Mouse (Mus musculus) ES-Bruce4 (cell line): ENCODE measurements at regions not wholly inside any gene's neighbourhood (a gene's known extent, or its start where the extent isn't known, plus 50 kb on each side); places are given as distances from the start of the nearest gene placed in this dataset.
A peak's percentile ranks its signal among the peaks of the same experiment; 100 is the strongest.

ENCODE experiments used
- H3K27ac ChIP-seq: 2 replicates; pipeline ENCODE4 v1.5.1; 2012; ENCODE audit warnings: low read length, inconsistent platforms; ENCODE audit not compliant: insufficient read depth
- H3K27me3 ChIP-seq: 2 replicates; pipeline ENCODE4 v1.6.1; 2012; ENCODE audit warnings: mild to moderate bottlenecking, low read length, inconsistent platforms; ENCODE audit not compliant: control insufficient read depth, poor library complexity, insufficient read depth, severe bottlenecking
- H3K36me3 ChIP-seq: 2 replicates; pipeline ENCODE4 v1.6.1; 2012; ENCODE audit warnings: inconsistent platforms, mild to moderate bottlenecking, low read length, moderate library complexity; ENCODE audit not compliant: control insufficient read depth, poor library complexity, insufficient read depth, severe bottlenecking
- H3K4me1 ChIP-seq: one replicate; pipeline ENCODE4 v1.8.1; 2011; ENCODE audit warnings: low read length; ENCODE audit not compliant: control insufficient read depth, insufficient read depth
- H3K4me3 ChIP-seq: 2 replicates; pipeline ENCODE4 v1.5.1; 2011; ENCODE audit warnings: low read depth, mild to moderate bottlenecking, low read length
- H3K9ac ChIP-seq: 2 replicates; pipeline ENCODE4 v1.6.1; 2012; ENCODE audit warnings: low read depth, mild to moderate bottlenecking, inconsistent platforms; ENCODE audit not compliant: poor library complexity, severe bottlenecking
- H3K9me3 ChIP-seq: replicated peaks from 2 replicates; pipeline ENCODE4 v1.6.1; 2012; ENCODE audit warnings: mild to moderate bottlenecking, low read length, inconsistent platforms; ENCODE audit not compliant: control insufficient read depth, poor library complexity, insufficient read depth, severe bottlenecking
- CTCF ChIP-seq: IDR thresholded peaks from one replicate; pipeline ENCODE4 v1.8.1; 2011; ENCODE audit warnings: low read depth, low read length
- EP300 ChIP-seq: IDR thresholded peaks from 2 replicates; pipeline ENCODE4 v1.6.1; 2011; ENCODE audit warnings: low read depth, low read length; ENCODE audit not compliant: insufficient read depth
- POLR2A ChIP-seq: IDR thresholded peaks from one replicate; pipeline ENCODE4 v1.8.1; 2011; ENCODE audit warnings: low read length; ENCODE audit not compliant: insufficient read depth

GRCm38 (mm10) chr8:109012655-109013054, 481.2 kb upstream of the Pmfbp1 start:
- no peaks in the 10 kb centered on the region for H3K36me3 ChIP-seq
- TF ChIP-seq CTCF (no peak), EP300 (0 out of 2 replicates have a peak, but pooled peaks have one; percentile 53), POLR2A (no peak)
- no peak overlapping the region for H3K27ac ChIP-seq
- no peaks in the 10 kb centered on the region for H3K4me1 ChIP-seq
- H3K27me3 ChIP-seq, result no peaks in the 10 kb centered on the region; the same call in 1 of the 2 replicates
- no peak overlapping the region for H3K4me3 ChIP-seq
- H3K9me3 ChIP-seq, result no peaks in the 10 kb centered on the region; the same call in 1 of the 2 replicates
- no peak overlapping the region for H3K9ac ChIP-seq

- no peak overlapping the region for H3K27ac ChIP-seq
- H3K9me3 ChIP-seq, result no peaks in the 10 kb centered on the region; the same call in 1 of the 2 replicates
- H3K4me1 ChIP-seq, result no peaks in the 10 kb centered on the region
- TF ChIP-seq CTCF, result no peak
- no peak for TF ChIP-seq POLR2A
- TF ChIP-seq EP300, result no peak
- no peak overlapping the region for H3K9ac ChIP-seq
- H3K36me3 ChIP-seq, result no peaks in the 10 kb centered on the region
- no peak overlapping the region for H3K4me3 ChIP-seq
- no peaks in the 10 kb centered on the region for H3K27me3 ChIP-seq
Observed at GRCm38 (mm10) chr8:109013577-109013976, 480.2 kb upstream of the Pmfbp1 start.

- TF ChIP-seq EP300, result 0 out of 2 replicates have a peak, but pooled peaks have one; percentile 17
- TF ChIP-seq POLR2A, result no peak
- peak; percentile 97 for TF ChIP-seq CTCF
- no peaks in the 10 kb centered on the region for H3K4me1 ChIP-seq
- H3K27me3 ChIP-seq, result no peaks in the 10 kb centered on the region
- no peaks in the 10 kb centered on the region; the same call in 1 of the 2 replicates for H3K9me3 ChIP-seq
- no peak overlapping the region for H3K27ac ChIP-seq
- H3K4me3 ChIP-seq, result no peak overlapping the region
- no peak overlapping the region for H3K9ac ChIP-seq
- H3K36me3 ChIP-seq, result no peaks in the 10 kb centered on the region
Observed at GRCm38 (mm10) chr8:109014746-109015145, 479.1 kb upstream of the Pmfbp1 start.

- H3K27ac ChIP-seq, result no peak overlapping the region
- no peak overlapping the region for H3K9ac ChIP-seq
- H3K9me3 ChIP-seq, result no peaks in the 10 kb centered on the region
- no peaks in the 10 kb centered on the region for H3K4me1 ChIP-seq
- TF ChIP-seq EP300, result no peak
- TF ChIP-seq CTCF, result no peak
- no peak for TF ChIP-seq POLR2A
- no peaks in the 10 kb centered on the region for H3K27me3 ChIP-seq
- H3K36me3 ChIP-seq, result no peaks in the 10 kb centered on the region
- H3K4me3 ChIP-seq, result no peak overlapping the region
Observed at GRCm38 (mm10) chr8:109019565-109019964, 474.3 kb upstream of the Pmfbp1 start.

- H3K27me3 ChIP-seq, result no peaks in the 10 kb centered on the region
- H3K9me3 ChIP-seq, result no peaks in the 10 kb centered on the region
- H3K4me3 ChIP-seq, result no peak overlapping the region
- no peak for TF ChIP-seq EP300
- no peak overlapping the region for H3K27ac ChIP-seq
- no peak overlapping the region for H3K9ac ChIP-seq
- H3K36me3 ChIP-seq, result no peaks in the 10 kb centered on the region
- H3K4me1 ChIP-seq, result no peaks in the 10 kb centered on the region
Observed at GRCm38 (mm10) chr8:109020102-109020501, 473.7 kb upstream of the Pmfbp1 start.

GRCm38 (mm10) chr8:109027923-109028322, 465.9 kb upstream of the Pmfbp1 start:
- Histone ChIP-seq H3K36me3 (no peaks in the 10 kb centered on the region), H3K4me3 (no peak overlapping the region), H3K9me3 (no peaks in the 10 kb centered on the region), H3K27ac (no peak overlapping the region), H3K4me1 (no peaks in the 10 kb centered on the region), H3K9ac (no peak overlapping the region), H3K27me3 (no peaks in the 10 kb centered on the region)
- TF ChIP-seq CTCF, result no peak
- TF ChIP-seq POLR2A, result no peak
- TF ChIP-seq EP300, result no peak
